In genomic region chr9:71897399-71897798, GRCm38 (mm10) we compare ENCODE assay signal across 8 mouse cellular contexts.
DNase-seq lines count a peak whose midpoint lies in the region; ATAC-seq lines count a peak whose summit lies in the region.

No protein-coding gene starts in this region.

- 0 out of 2 replicates have a peak overlapping the region, but pooled peaks have one; percentile 32 for H3K27ac ChIP-seq in heart, embryonic 11.5 days (ENCODE audit: low read depth, low read length)

- H3K9ac ChIP-seq in heart, embryonic 11.5 days (ENCODE audit: low read depth, low read length), result no peak overlapping the region

- no peaks in the 10 kb centered on the region for H3K9me3 ChIP-seq in heart, embryonic 11.5 days (replicated peaks; ENCODE audit: control insufficient read depth, low read length)

- no peak overlapping the region for H3K4me3 ChIP-seq in heart, embryonic 11.5 days (ENCODE audit: low read depth, low read length)

- H3K4me1 ChIP-seq in heart, embryonic 11.5 days (ENCODE audit: control insufficient read depth, insufficient read depth, low read length), result peaks cover 8% of the 10 kb centered on the region

- DNase-seq in gastrocnemius, postnatal 25 days, result peak; percentile 13
- DNase-seq in gastrocnemius, adult 8-10 months (ENCODE audit: low spot score in 2 of 2), result no peak
- peak; percentile 85 for DNase-seq in brain, adult 2 months (ENCODE audit: low read depth, low spot score)
- DNase-seq in left cerebral cortex, postnatal 4 days, result peak; percentile 10
- peak; percentile 55 for DNase-seq in retina, postnatal 1 day
- no peak for DNase-seq in cerebellum, adult 8-10 months
- no peak for DNase-seq in thymus, postnatal 10 days (ENCODE audit: low spot score in 2 of 2)

- intact Hi-C loops in left cerebral cortex, postnatal 4 days (cut with DNase I), result no loop called here

- WGBS in heart, embryonic 11.5 days (ENCODE audit: insufficient replicate concordance), result 54% methylated on average over 1 of the region's 1 CpGs

- no peaks in the 10 kb centered on the region for H3K36me3 ChIP-seq in heart, embryonic 11.5 days (ENCODE audit: control insufficient read depth, insufficient read depth, low read length)

- ATAC-seq in heart, embryonic 11.5 days (replicated peaks; ENCODE audit: insufficient number of reproducible peaks, low FRiP score, low TSS enrichment), result no peak

- H3K27me3 ChIP-seq in heart, embryonic 11.5 days (ENCODE audit: control insufficient read depth, insufficient read depth, low read length), result no peaks in the 10 kb centered on the region

- no peak overlapping the region for H3K4me2 ChIP-seq in heart, embryonic 11.5 days

Comparison
In these comparisons a context has a peak if more than half of its experiments do, and no peak if none do; other contexts are left out.
1. DNase-seq: peak in gastrocnemius, postnatal 25 days (single experiment), brain, adult 2 months (single experiment), left cerebral cortex, postnatal 4 days (single experiment) and retina, postnatal 1 day (single experiment); none in gastrocnemius, adult 8-10 months (0 of 2), cerebellum, adult 8-10 months (single experiment) and thymus, postnatal 10 days (0 of 2).